Mouse (Mus musculus): ENCODE data around the gene Pno1. TPM values are rescaled to one million over a fixed set of nuclear protein-coding genes. Genes with fewer than 3 reads are reported as not detected.
"Not testable (repeated sequence)": the region's sequence is repeated elsewhere in the genome, so short reads cannot be mapped to it uniquely, and the experiment has no call there.

Pno1 gene
- total RNA-seq (2014; fragmentation: Nextera tagmentation) (74.1 and 104 TPM in 2 replicates), total RNA-seq (2017) (176 and 177 TPM in 2 replicates)

GRCm38 (mm10) chr11:17211258-17212140, at the start of gene Pno1:
TSS of gene Pno1 (minus strand) at chr11:17211568.
- ATAC-seq (replicated peaks; ENCODE audit: low FRiP score, low TSS enrichment, poor library complexity, severe bottlenecking) = peak; percentile 86

GRCm38 (mm10) chr11:17257861-17258260, 46.5 kb upstream of the Pno1 start:
- ATAC-seq (replicated peaks; ENCODE audit: low FRiP score, low TSS enrichment, poor library complexity, severe bottlenecking) = peak; percentile 56

- peak; percentile 97 for ATAC-seq (replicated peaks; ENCODE audit: low FRiP score, low TSS enrichment, poor library complexity, severe bottlenecking)
Observed at GRCm38 (mm10) chr11:17257443-17257842, 46.1 kb upstream of the Pno1 start, which contains the start of gene C1d. TSS of gene C1d (plus strand) at chr11:17257579.

- no peak for ATAC-seq (replicated peaks; ENCODE audit: low FRiP score, low TSS enrichment, poor library complexity, severe bottlenecking)
Observed at GRCm38 (mm10) chr11:17256813-17257365, 45.5 kb upstream of the Pno1 start.

GRCm38 (mm10) chr11:17248715-17249114, 37.3 kb upstream of the Pno1 start:
- no peak for ATAC-seq (replicated peaks; ENCODE audit: low FRiP score, low TSS enrichment, poor library complexity, severe bottlenecking)

- not testable (repeated sequence) for ATAC-seq (replicated peaks; ENCODE audit: low FRiP score, low TSS enrichment, poor library complexity, severe bottlenecking)
Observed at GRCm38 (mm10) chr11:17238598-17238997, 27.2 kb upstream of the Pno1 start.

- ATAC-seq (replicated peaks; ENCODE audit: low FRiP score, low TSS enrichment, poor library complexity, severe bottlenecking) = peak; percentile 95
Observed at GRCm38 (mm10) chr11:17236449-17237037, 25.2 kb upstream of the Pno1 start.

- ATAC-seq (replicated peaks; ENCODE audit: low FRiP score, low TSS enrichment, poor library complexity, severe bottlenecking) = no peak
Observed at GRCm38 (mm10) chr11:17232792-17233191, 21.4 kb upstream of the Pno1 start.

- ATAC-seq (replicated peaks; ENCODE audit: low FRiP score, low TSS enrichment, poor library complexity, severe bottlenecking) = no peak
Observed at GRCm38 (mm10) chr11:17221126-17221525, 9.8 kb upstream of the Pno1 start.

GRCm38 (mm10) chr11:17215475-17215874, 4.1 kb upstream of the Pno1 start:
- ATAC-seq (replicated peaks; ENCODE audit: low FRiP score, low TSS enrichment, poor library complexity, severe bottlenecking) = no peak

GRCm38 (mm10) chr11:17212903-17213509, 1.6 kb upstream of the Pno1 start:
- peak; percentile 57 for ATAC-seq (replicated peaks; ENCODE audit: low FRiP score, low TSS enrichment, poor library complexity, severe bottlenecking)

GRCm38 (mm10) chr11:17212141-17212495, 750 bp upstream of the Pno1 start:
- ATAC-seq (replicated peaks; ENCODE audit: low FRiP score, low TSS enrichment, poor library complexity, severe bottlenecking) = peak; percentile 15

GRCm38 (mm10) chr11:17202481-17202880, 8.9 kb downstream of the Pno1 start:
- ATAC-seq (replicated peaks; ENCODE audit: low FRiP score, low TSS enrichment, poor library complexity, severe bottlenecking) = no peak; the same call in 1 of the 2 replicates

GRCm38 (mm10) chr11:17200936-17201335, 10.4 kb downstream of the Pno1 start:
- ATAC-seq (replicated peaks; ENCODE audit: low FRiP score, low TSS enrichment, poor library complexity, severe bottlenecking) = no peak

GRCm38 (mm10) chr11:17199840-17200501, 11.4 kb downstream of the Pno1 start:
- no peak for ATAC-seq (replicated peaks; ENCODE audit: low FRiP score, low TSS enrichment, poor library complexity, severe bottlenecking)

GRCm38 (mm10) chr11:17199170-17199569, 12.2 kb downstream of the Pno1 start:
- ATAC-seq (replicated peaks; ENCODE audit: low FRiP score, low TSS enrichment, poor library complexity, severe bottlenecking) = no peak

- peak; percentile 79 for ATAC-seq (replicated peaks; ENCODE audit: low FRiP score, low TSS enrichment, poor library complexity, severe bottlenecking)
Observed at GRCm38 (mm10) chr11:17192151-17192844, 19.1 kb downstream of the Pno1 start.

GRCm38 (mm10) chr11:17188786-17189185, 22.6 kb downstream of the Pno1 start:
- no peak for ATAC-seq (replicated peaks; ENCODE audit: low FRiP score, low TSS enrichment, poor library complexity, severe bottlenecking)

GRCm38 (mm10) chr11:17187649-17188048, 23.7 kb downstream of the Pno1 start:
- no peak for ATAC-seq (replicated peaks; ENCODE audit: low FRiP score, low TSS enrichment, poor library complexity, severe bottlenecking)
